Mouse (Mus musculus) stomach, postnatal 0 days (tissue): ENCODE results near the gene Card9. TPM values are rescaled to one million over a fixed set of nuclear protein-coding genes. Genes with fewer than 3 reads are reported as not detected.

Experiments used
- ATAC-seq: fragments of 200-750 bp; cut with Nextera tagmentation; 2 replicates; pipeline ENCODE4 v1.8.0; 2017; ENCODE audit not compliant: low FRiP score, low TSS enrichment
- DNase-seq: peaks from one replicate; pipeline ENCODE4 v3.0.0-alpha.2; 2016; ENCODE audit warnings: low spot score
- H3K27ac ChIP-seq: fragments of 300-500 bp; sonication (generic); replicated peaks from 2 replicates; pipeline ENCODE4 v1.5.1; 2014; ENCODE audit warnings: mild to moderate bottlenecking, control low read depth
- H3K27me3 ChIP-seq: fragments of 300-500 bp; sonication (generic); 2 replicates; pipeline ENCODE4 v1.6.1; 2014; ENCODE audit warnings: low read length; ENCODE audit not compliant: control insufficient read depth, insufficient read depth
- H3K36me3 ChIP-seq: fragments of 300-500 bp; sonication (generic); 2 replicates; pipeline ENCODE4 v1.6.1; 2014; ENCODE audit warnings: low read length, mixed read lengths; ENCODE audit not compliant: control insufficient read depth, insufficient read depth
- H3K4me1 ChIP-seq: fragments of 300-500 bp; sonication (generic); replicated peaks from 2 replicates; pipeline ENCODE4 v1.6.1; 2014; ENCODE audit warnings: antibody characterized with exemption; ENCODE audit not compliant: control insufficient read depth, insufficient read depth
- H3K4me2 ChIP-seq: fragments of 300-500 bp; sonication (generic); replicated peaks from 2 replicates; pipeline ENCODE4 v1.6.1; 2014; ENCODE audit warnings: low read depth, mild to moderate bottlenecking, control low read depth, moderate library complexity
- H3K4me3 ChIP-seq: fragments of 300-500 bp; sonication (generic); 2 replicates; pipeline ENCODE4 v1.5.1; 2014; ENCODE audit warnings: low read depth, low read length, control low read depth
- H3K9ac ChIP-seq: fragments of 300-500 bp; sonication (generic); 2 replicates; pipeline ENCODE4 v1.6.1; 2014; ENCODE audit warnings: mild to moderate bottlenecking, low read length, control low read depth, mixed read lengths
- H3K9me3 ChIP-seq: fragments of 300-500 bp; sonication (generic); 2 replicates; pipeline ENCODE4 v1.6.1; 2016; ENCODE audit warnings: low read length; ENCODE audit not compliant: control insufficient read depth
- CTCF ChIP-seq: IDR thresholded peaks from 2 replicates; pipeline ENCODE4 v1.5.1; 2016; ENCODE audit warnings: antibody characterized with exemption, low read depth, mild to moderate bottlenecking, moderate library complexity
- EP300 ChIP-seq: optimal IDR thresholded peaks from 2 replicates; pipeline ENCODE3; 2016; ENCODE audit warnings: antibody characterized with exemption
- WGBS: fragments of 180-500 bp; shearing (Covaris S2); extraction: QIAGEN DNeasy Blood & Tissue Kit; methylation state at CpG from one replicate; pipeline ENCODE4 v1.1.7; 2014; 5-methylcytosine and 5-hydroxymethylcytosine counted together
- polyA plus RNA-seq: library from polyadenylated mRNA; unstranded; fragments of >200 nt; fragmentation: Nextera tagmentation; extraction: Ambion mirVana; gene quantifications from 2 replicates; pipeline ENCODE4 v1.2.1, GENCODE M21; 2015

Card9 gene
- polyA plus RNA-seq: 0.51 and 0.55 TPM in 2 replicates

DNA sequence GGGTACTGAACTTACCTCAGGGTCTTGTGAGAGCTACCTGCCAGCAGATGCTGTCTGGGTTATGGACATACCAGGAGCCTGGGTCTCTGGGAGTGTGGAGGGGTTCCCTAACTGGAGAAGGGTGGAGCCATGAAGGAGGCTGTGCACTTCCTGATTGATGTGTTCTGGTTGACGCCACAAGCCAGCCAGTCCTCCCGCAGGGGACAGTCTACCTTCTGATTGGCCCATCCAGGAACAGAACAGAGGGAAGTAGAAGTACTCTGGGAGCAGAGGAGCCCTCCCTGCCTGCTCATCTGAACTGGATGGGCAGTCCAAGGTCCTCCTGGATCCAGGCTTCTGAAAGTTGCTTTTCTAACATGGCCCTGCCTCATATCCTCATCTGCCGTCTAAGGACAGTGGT is at the start of gene Card9:
Gene Card9 (minus strand): TSS at position 147 of the 400 bp plus-strand sequence.
- no peaks in the 10 kb centered on the region for H3K9me3 ChIP-seq
- H3K27ac ChIP-seq: 0 out of 2 replicates have a peak within 1 kb of the TSS, but pooled peaks have one; percentile 8
- no peak within 1 kb of the TSS for H3K4me2 ChIP-seq
- no peak within 1 kb of the TSS for H3K4me3 ChIP-seq
- H3K4me1 ChIP-seq: no peaks in the 10 kb centered on the region
- no peak for ATAC-seq
- peaks cover 6% of the 10 kb centered on the region; the same call in 1 of the 2 replicates for H3K36me3 ChIP-seq
- H3K27me3 ChIP-seq: no peaks in the 10 kb centered on the region
- H3K9ac ChIP-seq: no peak within 1 kb of the TSS
- DNase-seq: no peak
- TF ChIP-seq CTCF (no peak), EP300 (no peak)
- WGBS: 40% methylated on average over 3 of the region's 3 CpGs

GRCm38 (mm10) chr2:26410091-26410490 is 49.4 kb upstream of the Card9 start:
- Histone ChIP-seq H3K4me2 (no peak overlapping the region), H3K9me3 (no peaks in the 10 kb centered on the region), H3K4me3 (no peak overlapping the region), H3K36me3 (peaks cover 20% of the 10 kb centered on the region), H3K27ac (no peak overlapping the region), H3K4me1 (peaks cover 10% of the 10 kb centered on the region), H3K9ac (no peak overlapping the region), H3K27me3 (no peaks in the 10 kb centered on the region)
- DNase-seq (no peak), ATAC-seq (no peak)
- TF ChIP-seq EP300: no peak
- peak; percentile 29; the same call in 1 of the 2 replicates for TF ChIP-seq CTCF
- WGBS: 76% methylated on average over 5 of the region's 5 CpGs

DNA sequence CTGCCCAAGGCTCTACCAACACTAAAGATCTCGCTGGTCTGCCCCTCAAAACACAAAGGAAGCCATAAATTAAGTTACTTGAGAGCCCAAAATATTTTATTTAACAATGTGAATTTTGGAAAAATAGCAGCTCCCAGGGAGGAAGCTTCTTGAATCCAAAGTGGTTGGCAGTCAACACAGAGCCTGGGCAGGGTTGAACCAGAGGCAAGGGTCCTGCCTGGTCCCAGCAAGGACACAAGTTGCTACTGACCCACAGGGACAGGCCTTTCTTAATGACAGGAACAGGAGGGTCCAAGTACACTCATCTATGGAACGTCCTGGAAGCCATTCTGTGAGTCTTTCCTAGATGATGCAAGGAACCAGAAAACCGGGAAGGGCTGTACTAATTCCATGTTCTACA is 48.6 kb upstream of the Card9 start:
- Histone ChIP-seq H3K9me3 (no peaks in the 10 kb centered on the region), H3K4me1 (peaks cover 10% of the 10 kb centered on the region), H3K4me2 (peak overlapping the region; percentile 17; the same call in 1 of the 2 replicates), H3K36me3 (peaks cover 16% of the 10 kb centered on the region), H3K9ac (0 out of 2 replicates have a peak overlapping the region, but pooled peaks have one; percentile 94), H3K27ac (peak overlapping the region; percentile 56; the same call in 1 of the 2 replicates), H3K27me3 (no peaks in the 10 kb centered on the region), H3K4me3 (no peak overlapping the region)
- no peak for ATAC-seq
- DNase-seq: no peak
- WGBS: 43% methylated on average over 3 of the region's 3 CpGs
- TF ChIP-seq EP300 (no peak), CTCF (no peak)

GRCm38 (mm10) chr2:26408515-26409356 is 48.0 kb upstream of the Card9 start, which contains the start of gene Inpp5e:
Inpp5e (minus strand) TSS chr2:26409203.
- WGBS: under 1% methylated on average over 55 of the region's 57 CpGs
- ATAC-seq (peak; percentile 96), DNase-seq (peak; percentile 99)
- peaks cover 10% of the 10 kb centered on the region for H3K4me1 ChIP-seq
- H3K9me3 ChIP-seq: no peaks in the 10 kb centered on the region
- peak within 1 kb of the TSS; percentile 86 for H3K4me3 ChIP-seq
- H3K27me3 ChIP-seq: no peaks in the 10 kb centered on the region
- peak within 1 kb of the TSS; percentile 94 for H3K9ac ChIP-seq
- peak within 1 kb of the TSS; percentile 87 for H3K27ac ChIP-seq
- H3K36me3 ChIP-seq: peaks cover 13% of the 10 kb centered on the region
- TF ChIP-seq EP300 (no peak), CTCF (peak; percentile 98)
- peak within 1 kb of the TSS; percentile 89 for H3K4me2 ChIP-seq

DNA sequence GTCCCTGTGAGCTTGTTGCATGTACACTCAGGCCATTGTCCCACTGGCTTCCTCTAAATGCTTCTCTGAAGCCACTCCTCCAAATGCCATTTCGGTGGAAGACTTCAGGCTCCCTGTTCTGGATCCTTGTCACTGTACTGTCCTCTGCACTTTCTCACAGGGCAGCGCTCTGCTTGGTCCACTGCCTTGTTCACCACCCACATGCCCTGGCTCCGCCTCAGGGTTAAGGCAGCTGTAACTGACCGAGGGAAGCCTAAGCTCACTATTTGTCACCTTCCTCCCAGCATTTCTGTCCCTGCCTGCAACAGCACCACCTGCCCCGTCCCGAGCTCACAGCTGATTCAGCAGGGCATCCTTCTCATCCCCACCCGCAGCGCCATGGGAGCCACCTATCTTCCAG is 42.6 kb upstream of the Card9 start:
- Histone ChIP-seq H3K9ac (no peak overlapping the region), H3K4me1 (peaks cover 8% of the 10 kb centered on the region), H3K4me2 (no peak overlapping the region), H3K27me3 (no peaks in the 10 kb centered on the region), H3K9me3 (no peaks in the 10 kb centered on the region), H3K36me3 (peaks cover 27% of the 10 kb centered on the region), H3K27ac (no peak overlapping the region), H3K4me3 (no peak overlapping the region)
- DNase-seq (no peak), ATAC-seq (no peak)
- 77% methylated on average over 8 of the region's 8 CpGs for WGBS
- no peak for TF ChIP-seq EP300
- no peak for TF ChIP-seq CTCF

- Histone ChIP-seq H3K36me3 (peaks cover 32% of the 10 kb centered on the region), H3K4me3 (no peak overlapping the region), H3K9me3 (no peaks in the 10 kb centered on the region), H3K9ac (no peak overlapping the region), H3K4me1 (no peaks in the 10 kb centered on the region), H3K27me3 (no peaks in the 10 kb centered on the region), H3K27ac (no peak overlapping the region), H3K4me2 (no peak overlapping the region)
- WGBS: 93% methylated on average over 1 of the region's 1 CpGs
- TF ChIP-seq EP300 (no peak), CTCF (no peak)
- DNase-seq (no peak), ATAC-seq (no peak)
Observed at GRCm38 (mm10) chr2:26402265-26402664, 41.5 kb upstream of the Card9 start.
